Mouse (Mus musculus): ENCODE measurements at regions not wholly inside any gene's neighbourhood (a gene's known extent, or its start where the extent isn't known, plus 50 kb on each side); places are given as distances from the start of the nearest gene placed in this dataset.
A peak's percentile ranks its signal among the peaks of the same experiment; 100 is the strongest.
"Not testable (repeated sequence)": the region's sequence is repeated elsewhere in the genome, so short reads cannot be mapped to it uniquely, and the experiment has no call there.

GRCm38 (mm10) chr14:66484751-66485150 is 475.7 kb upstream of the Gulo start:
- not testable (repeated sequence) for DNase-seq (ENCODE audit: low spot score)

- no peak for DNase-seq (ENCODE audit: low spot score)
Observed at GRCm38 (mm10) chr14:66479181-66479580, 470.2 kb upstream of the Gulo start.

GRCm38 (mm10) chr14:66478562-66478961 is 469.6 kb upstream of the Gulo start:
- DNase-seq (ENCODE audit: low spot score), result no peak

- peak; percentile 12 for DNase-seq (ENCODE audit: low spot score)
Observed at GRCm38 (mm10) chr14:66475026-66475425, 466.0 kb upstream of the Gulo start.

- DNase-seq (ENCODE audit: low spot score), result no peak
Observed at GRCm38 (mm10) chr14:66473251-66473550, 464.2 kb upstream of the Gulo start.

GRCm38 (mm10) chr14:66472537-66473250 is 463.7 kb upstream of the Gulo start:
- DNase-seq (ENCODE audit: low spot score), result no peak

- no peak for DNase-seq (ENCODE audit: low spot score)
Observed at GRCm38 (mm10) chr14:66462081-66462480, 453.1 kb upstream of the Gulo start.

- peak; percentile 39 for DNase-seq (ENCODE audit: low spot score)
Observed at GRCm38 (mm10) chr14:66460795-66461194, 451.8 kb upstream of the Gulo start.

- no peak for DNase-seq (ENCODE audit: low spot score)
Observed at GRCm38 (mm10) chr14:66458696-66459095, 449.7 kb upstream of the Gulo start.

GRCm38 (mm10) chr14:66457300-66457699 is 448.3 kb upstream of the Gulo start:
- DNase-seq (ENCODE audit: low spot score), result no peak

- no peak for DNase-seq (ENCODE audit: low spot score)
Observed at GRCm38 (mm10) chr14:66452828-66453227, 443.8 kb upstream of the Gulo start.

GRCm38 (mm10) chr14:66450351-66450750 is 441.3 kb upstream of the Gulo start:
- DNase-seq (ENCODE audit: low spot score), result no peak

GRCm38 (mm10) chr14:66442576-66442975 is 433.6 kb upstream of the Gulo start:
- DNase-seq (ENCODE audit: low spot score), result no peak

- peak; percentile 64 for DNase-seq (ENCODE audit: low spot score)
Observed at GRCm38 (mm10) chr14:66441825-66442224, 432.8 kb upstream of the Gulo start.

- no peak for DNase-seq (ENCODE audit: low spot score)
Observed at GRCm38 (mm10) chr14:66438572-66438971, 429.6 kb upstream of the Gulo start.

- DNase-seq (ENCODE audit: low spot score), result no peak
Observed at GRCm38 (mm10) chr14:66438001-66438400, 429.0 kb upstream of the Gulo start.

- DNase-seq (ENCODE audit: low spot score), result no peak
Observed at GRCm38 (mm10) chr14:66431630-66432029, 422.6 kb upstream of the Gulo start.

GRCm38 (mm10) chr14:66424141-66424540 is 415.1 kb upstream of the Gulo start:
- no peak for DNase-seq (ENCODE audit: low spot score)
